Mouse (Mus musculus) hindbrain, embryonic 12.5 days (tissue): Measurements from ENCODE around the gene Ptpre. TPM values are rescaled to one million over a fixed set of nuclear protein-coding genes. Genes with fewer than 3 reads are reported as not detected.

Source experiments
- ATAC-seq: fragments of 200-750 bp; cut with Nextera tagmentation; 2 replicates; pipeline ENCODE4 v1.8.0; 2017; ENCODE audit warnings: moderate TSS enrichment; ENCODE audit not compliant: low FRiP score
- H3K27ac ChIP-seq: fragments of 300-500 bp; sonication (generic); 2 replicates; pipeline ENCODE4 v1.5.1; 2016; ENCODE audit warnings: mild to moderate bottlenecking
- H3K27me3 ChIP-seq: fragments of 300-500 bp; sonication (generic); 2 replicates; pipeline ENCODE4 v1.6.1; 2016; ENCODE audit warnings: mild to moderate bottlenecking
- H3K36me3 ChIP-seq: fragments of 300-500 bp; sonication (generic); 2 replicates; pipeline ENCODE4 v1.6.1; 2016; ENCODE audit warnings: mild to moderate bottlenecking
- H3K4me1 ChIP-seq: fragments of 300-500 bp; sonication (generic); 2 replicates; pipeline ENCODE4 v1.6.1; 2016
- H3K4me2 ChIP-seq: fragments of 300-500 bp; sonication (generic); replicated peaks from 2 replicates; pipeline ENCODE4 v1.6.1; 2016; ENCODE audit warnings: mild to moderate bottlenecking
- H3K4me3 ChIP-seq: fragments of 300-500 bp; sonication (generic); 2 replicates; pipeline ENCODE4 v1.5.1; 2016; ENCODE audit warnings: mild to moderate bottlenecking
- H3K9ac ChIP-seq: fragments of 300-500 bp; sonication (generic); 2 replicates; pipeline ENCODE4 v1.6.1; 2016; ENCODE audit warnings: mild to moderate bottlenecking, moderate library complexity
- H3K9me3 ChIP-seq: fragments of 300-500 bp; sonication (generic); replicated peaks from 2 replicates; pipeline ENCODE4 v1.6.1; 2016; ENCODE audit warnings: mild to moderate bottlenecking
- WGBS: fragments of 180-500 bp; shearing (Covaris S2); methylation state at CpG from one replicate; pipeline ENCODE4 v1.1.7; 2016; 5-methylcytosine and 5-hydroxymethylcytosine counted together
- polyA plus RNA-seq: library from polyadenylated mRNA; unstranded; fragments of >200 nt; fragmentation: Nextera tagmentation; extraction: Ambion mirVana; gene quantifications from 2 replicates; pipeline ENCODE4 v1.2.1, GENCODE M21; 2016

Ptpre gene
- polyA plus RNA-seq, 1 experiment from 2014 or later = 2.5 TPM

DNA sequence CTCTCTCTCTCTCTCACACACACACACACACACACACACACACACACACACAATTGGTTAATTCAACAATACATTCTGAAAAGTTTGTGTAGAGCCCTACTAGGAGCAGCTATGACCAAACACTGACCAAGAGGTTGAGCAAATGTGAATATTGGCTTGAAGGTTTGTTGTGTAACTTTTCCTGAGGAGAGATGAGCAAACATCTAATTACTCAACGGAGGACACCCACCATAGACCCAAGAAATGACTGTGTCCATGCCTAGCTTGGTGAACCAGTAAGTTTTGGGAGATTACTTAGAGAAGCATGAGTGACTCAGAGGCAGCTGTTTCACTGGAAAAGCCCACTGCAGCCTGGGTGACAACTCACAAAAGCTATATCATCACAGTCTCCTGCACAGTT lies 107.2 kb downstream of the Ptpre start:
- 92% methylated on average over 1 of the region's 1 CpGs for WGBS
- H3K9ac ChIP-seq = no peak overlapping the region
- H3K9me3 ChIP-seq = 0 out of 2 replicates have a peak, but pooled peaks cover 4% of the 10 kb centered on the region
- H3K4me1 ChIP-seq = no peaks in the 10 kb centered on the region
- ATAC-seq = no peak
- no peaks in the 10 kb centered on the region for H3K36me3 ChIP-seq
- H3K27ac ChIP-seq = no peak overlapping the region
- H3K4me2 ChIP-seq = no peak overlapping the region
- no peak overlapping the region for H3K4me3 ChIP-seq
- no peaks in the 10 kb centered on the region for H3K27me3 ChIP-seq

- no peak for ATAC-seq
- Histone ChIP-seq H3K27ac (no peak overlapping the region), H3K9me3 (0 out of 2 replicates have a peak, but pooled peaks cover 4% of the 10 kb centered on the region), H3K36me3 (no peaks in the 10 kb centered on the region), H3K4me3 (no peak overlapping the region), H3K4me1 (no peaks in the 10 kb centered on the region), H3K4me2 (no peak overlapping the region), H3K27me3 (no peaks in the 10 kb centered on the region), H3K9ac (no peak overlapping the region)
- 86% methylated on average over 6 of the region's 6 CpGs for WGBS
Measured at GRCm38 (mm10) chr7:135646976-135647375, 109.7 kb downstream of the Ptpre start.

DNA sequence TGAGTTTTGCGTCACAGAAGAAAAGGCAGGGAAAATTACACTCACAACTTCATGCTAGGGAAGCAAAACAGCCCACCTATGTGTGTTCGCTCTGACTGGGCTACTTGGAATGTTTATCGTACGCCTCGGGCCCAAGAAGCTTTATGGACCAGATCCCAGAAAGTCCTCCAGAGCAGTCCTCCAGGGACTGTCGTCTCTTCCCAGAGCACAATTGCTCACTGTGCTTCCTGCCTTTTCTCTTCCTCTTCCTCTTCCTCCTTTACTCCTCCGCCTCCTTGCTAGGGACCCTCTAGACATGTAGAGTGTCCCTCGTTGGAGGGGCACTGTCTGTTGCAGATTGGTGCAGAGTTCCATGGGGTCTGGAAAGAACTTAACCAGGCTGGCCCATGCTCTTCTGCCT lies 111.5 kb downstream of the Ptpre start:
- Histone ChIP-seq H3K9me3 (0 out of 2 replicates have a peak, but pooled peaks cover 4% of the 10 kb centered on the region), H3K9ac (no peak overlapping the region), H3K4me2 (no peak overlapping the region), H3K4me3 (no peak overlapping the region), H3K27ac (no peak overlapping the region), H3K36me3 (no peaks in the 10 kb centered on the region), H3K4me1 (no peaks in the 10 kb centered on the region), H3K27me3 (no peaks in the 10 kb centered on the region)
- no peak for ATAC-seq
- 89% methylated on average over 8 of the region's 8 CpGs for WGBS

- H3K27me3 ChIP-seq = no peaks in the 10 kb centered on the region
- H3K4me1 ChIP-seq = no peaks in the 10 kb centered on the region
- H3K4me2 ChIP-seq = no peak overlapping the region
- no peaks in the 10 kb centered on the region for H3K36me3 ChIP-seq
- no peak overlapping the region for H3K9ac ChIP-seq
- WGBS = 85% methylated on average over 1 of the region's 1 CpGs
- H3K9me3 ChIP-seq = 0 out of 2 replicates have a peak, but pooled peaks cover 4% of the 10 kb centered on the region
- no peak overlapping the region for H3K27ac ChIP-seq
- no peak for ATAC-seq
- H3K4me3 ChIP-seq = no peak overlapping the region
Measured at GRCm38 (mm10) chr7:135649306-135649705, 112.0 kb downstream of the Ptpre start.

- ATAC-seq = no peak
- no peaks in the 10 kb centered on the region for H3K27me3 ChIP-seq
- H3K9ac ChIP-seq = no peak overlapping the region
- H3K36me3 ChIP-seq = no peaks in the 10 kb centered on the region
- H3K4me1 ChIP-seq = no peaks in the 10 kb centered on the region
- no peak overlapping the region for H3K4me3 ChIP-seq
- 88% methylated on average over 5 of the region's 5 CpGs for WGBS
- 0 out of 2 replicates have a peak, but pooled peaks cover 4% of the 10 kb centered on the region for H3K9me3 ChIP-seq
- no peak overlapping the region for H3K4me2 ChIP-seq
- H3K27ac ChIP-seq = no peak overlapping the region
Measured at GRCm38 (mm10) chr7:135650061-135650460, 112.8 kb downstream of the Ptpre start.

- Histone ChIP-seq H3K27me3 (no peaks in the 10 kb centered on the region), H3K27ac (no peak overlapping the region), H3K36me3 (no peaks in the 10 kb centered on the region), H3K4me1 (no peaks in the 10 kb centered on the region), H3K9ac (no peak overlapping the region), H3K4me2 (no peak overlapping the region), H3K4me3 (no peak overlapping the region), H3K9me3 (0 out of 2 replicates have a peak, but pooled peaks cover 4% of the 10 kb centered on the region)
- WGBS = 64% methylated on average over 18 of the region's 18 CpGs
- no peak for ATAC-seq
Measured at GRCm38 (mm10) chr7:135651831-135652511, 114.7 kb downstream of the Ptpre start.

GRCm38 (mm10) chr7:135652781-135653180 lies 115.5 kb downstream of the Ptpre start:
- H3K4me1 ChIP-seq = no peaks in the 10 kb centered on the region
- H3K9ac ChIP-seq = no peak overlapping the region
- 56% methylated on average over 11 of the region's 11 CpGs for WGBS
- H3K4me3 ChIP-seq = no peak overlapping the region
- no peak overlapping the region for H3K27ac ChIP-seq
- no peak overlapping the region for H3K4me2 ChIP-seq
- H3K9me3 ChIP-seq = 0 out of 2 replicates have a peak, but pooled peaks cover 4% of the 10 kb centered on the region
- no peaks in the 10 kb centered on the region for H3K36me3 ChIP-seq
- ATAC-seq = no peak
- H3K27me3 ChIP-seq = no peaks in the 10 kb centered on the region

DNA sequence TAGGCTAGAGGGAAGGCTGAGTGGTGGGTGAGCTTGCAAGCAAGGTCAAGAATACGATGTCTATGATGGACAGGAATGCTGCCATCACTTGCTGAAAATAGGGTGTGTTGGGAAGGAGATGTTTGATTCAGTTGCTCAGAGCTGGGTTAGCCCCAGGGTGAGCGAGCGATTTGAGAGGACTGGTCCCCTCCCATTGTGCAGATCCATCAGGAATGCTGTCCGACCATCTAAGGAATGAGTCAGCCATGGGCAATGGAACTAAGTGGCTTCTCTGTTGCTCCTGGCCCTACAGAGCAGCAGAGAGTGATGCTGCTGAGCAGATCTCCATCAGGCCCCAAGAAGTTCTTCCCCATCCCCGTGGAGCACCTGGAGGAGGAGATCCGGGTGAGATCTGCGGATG lies 116.3 kb downstream of the Ptpre start:
- H3K4me1 ChIP-seq = no peaks in the 10 kb centered on the region
- no peak overlapping the region for H3K9ac ChIP-seq
- no peaks in the 10 kb centered on the region for H3K9me3 ChIP-seq
- H3K4me2 ChIP-seq = no peak overlapping the region
- WGBS = 82% methylated on average over 7 of the region's 7 CpGs
- no peaks in the 10 kb centered on the region for H3K36me3 ChIP-seq
- H3K27me3 ChIP-seq = no peaks in the 10 kb centered on the region
- no peak for ATAC-seq
- no peak overlapping the region for H3K27ac ChIP-seq
- no peak overlapping the region for H3K4me3 ChIP-seq

DNA sequence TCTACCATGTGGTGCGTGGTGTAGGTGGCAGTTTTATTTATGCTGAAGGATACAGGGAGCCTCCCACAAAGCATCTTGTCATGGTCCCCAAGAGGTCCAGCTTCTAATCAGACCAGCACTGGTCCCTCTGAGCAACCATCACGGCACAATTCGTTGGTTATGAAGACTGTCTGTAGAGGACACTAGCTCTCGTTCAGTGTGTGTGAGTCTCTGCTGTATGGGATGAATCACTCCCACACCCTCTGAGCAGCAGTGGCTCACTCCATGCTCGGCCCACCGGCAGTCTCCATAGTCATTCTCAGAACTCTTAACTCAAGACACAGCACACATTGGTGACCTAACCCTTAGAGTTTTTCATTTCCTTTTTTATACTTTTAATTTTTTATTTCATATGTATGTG lies 117.0 kb downstream of the Ptpre start:
- Histone ChIP-seq H3K27ac (no peak overlapping the region), H3K9ac (no peak overlapping the region), H3K4me3 (no peak overlapping the region), H3K9me3 (no peaks in the 10 kb centered on the region), H3K4me1 (no peaks in the 10 kb centered on the region), H3K36me3 (no peaks in the 10 kb centered on the region), H3K4me2 (no peak overlapping the region), H3K27me3 (no peaks in the 10 kb centered on the region)
- 91% methylated on average over 6 of the region's 6 CpGs for WGBS
- no peak for ATAC-seq

GRCm38 (mm10) chr7:135655113-135655512 lies 117.8 kb downstream of the Ptpre start:
- H3K27me3 ChIP-seq = no peaks in the 10 kb centered on the region
- H3K27ac ChIP-seq = no peak overlapping the region
- H3K36me3 ChIP-seq = no peaks in the 10 kb centered on the region
- no peaks in the 10 kb centered on the region for H3K4me1 ChIP-seq
- H3K4me3 ChIP-seq = no peak overlapping the region
- ATAC-seq = no peak
- no peak overlapping the region for H3K9ac ChIP-seq
- no peaks in the 10 kb centered on the region for H3K9me3 ChIP-seq
- no peak overlapping the region for H3K4me2 ChIP-seq
- WGBS = 83% methylated on average over 4 of the region's 4 CpGs

DNA sequence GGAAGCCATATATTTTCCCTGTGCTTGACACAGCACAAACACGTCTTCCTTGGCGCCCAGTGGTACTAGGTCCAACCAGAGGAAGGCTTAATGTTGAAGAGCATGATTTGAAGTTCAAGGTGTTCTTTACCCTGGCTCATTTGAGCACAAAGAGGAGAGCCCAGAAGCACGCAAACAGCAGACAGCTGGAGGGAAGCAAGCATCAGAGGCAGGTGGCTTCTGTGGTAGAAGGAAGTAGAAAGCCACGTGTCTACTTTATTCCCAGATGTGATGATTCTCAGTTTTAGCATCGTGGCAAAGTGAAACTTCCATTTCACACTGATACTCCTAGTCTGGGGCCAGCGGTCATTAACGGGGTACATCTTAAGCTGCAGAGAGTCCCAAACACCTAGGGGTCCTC lies 120.9 kb downstream of the Ptpre start:
- Histone ChIP-seq H3K27ac (no peak overlapping the region), H3K27me3 (no peaks in the 10 kb centered on the region), H3K4me2 (no peak overlapping the region), H3K36me3 (no peaks in the 10 kb centered on the region), H3K4me1 (no peaks in the 10 kb centered on the region), H3K9me3 (no peaks in the 10 kb centered on the region), H3K4me3 (no peak overlapping the region), H3K9ac (no peak overlapping the region)
- no peak for ATAC-seq
- 92% methylated on average over 7 of the region's 7 CpGs for WGBS

GRCm38 (mm10) chr7:135659314-135659935 lies 122.1 kb downstream of the Ptpre start:
- no peak for ATAC-seq
- Histone ChIP-seq H3K9ac (no peak overlapping the region), H3K9me3 (no peaks in the 10 kb centered on the region), H3K4me3 (no peak overlapping the region), H3K36me3 (no peaks in the 10 kb centered on the region), H3K4me1 (no peaks in the 10 kb centered on the region), H3K4me2 (no peak overlapping the region), H3K27ac (no peak overlapping the region), H3K27me3 (no peaks in the 10 kb centered on the region)
- 90% methylated on average over 5 of the region's 5 CpGs for WGBS

DNA sequence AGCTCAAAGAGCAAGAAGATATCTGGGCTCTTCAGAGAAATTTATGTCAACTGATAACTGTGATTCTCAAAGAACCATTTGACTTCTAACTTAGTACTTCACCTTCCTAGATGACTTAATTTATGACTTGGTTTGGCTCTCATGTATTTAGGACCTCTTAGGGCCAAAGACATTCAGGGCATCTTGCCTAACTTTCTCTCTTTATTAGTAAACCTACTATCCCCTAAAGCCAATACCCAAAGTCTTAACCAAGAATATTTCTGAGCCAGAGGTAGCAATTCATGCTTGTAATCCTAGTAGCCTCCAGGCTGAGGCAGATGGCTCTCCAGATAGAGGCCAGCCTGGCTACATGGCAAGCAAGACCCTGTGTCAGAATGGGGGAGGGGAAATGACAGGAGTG lies 123.0 kb downstream of the Ptpre start:
- no peak for ATAC-seq
- Histone ChIP-seq H3K36me3 (no peaks in the 10 kb centered on the region), H3K9me3 (no peaks in the 10 kb centered on the region), H3K27me3 (no peaks in the 10 kb centered on the region), H3K9ac (no peak overlapping the region), H3K27ac (no peak overlapping the region), H3K4me1 (no peaks in the 10 kb centered on the region), H3K4me2 (no peak overlapping the region), H3K4me3 (no peak overlapping the region)
